Mouse (Mus musculus) heart, embryonic 10.5 days (tissue): Measurements from ENCODE around the gene Panx1. TPM values are rescaled to one million over a fixed set of nuclear protein-coding genes. Genes with fewer than 3 reads are reported as not detected.

ENCODE experiments used
- DNase-seq: peaks from one replicate; pipeline ENCODE4 v3.0.0-alpha.2; 2017; ENCODE audit warnings: low spot score
- H3K27ac ChIP-seq: fragments of 300-500 bp; sonication (generic); 2 replicates; pipeline ENCODE4 v1.5.1; 2016; ENCODE audit warnings: mild to moderate bottlenecking
- H3K27me3 ChIP-seq: fragments of 300-500 bp; sonication (generic); 2 replicates; pipeline ENCODE4 v1.6.1; 2016; ENCODE audit warnings: mild to moderate bottlenecking; ENCODE audit not compliant: poor library complexity, insufficient read depth, severe bottlenecking
- H3K36me3 ChIP-seq: fragments of 300-500 bp; sonication (generic); 2 replicates; pipeline ENCODE4 v1.6.1; 2016; ENCODE audit warnings: mild to moderate bottlenecking, moderate library complexity
- H3K4me1 ChIP-seq: fragments of 300-500 bp; sonication (generic); 2 replicates; pipeline ENCODE4 v1.6.1; 2016; ENCODE audit warnings: mild to moderate bottlenecking
- H3K4me3 ChIP-seq: fragments of 300-500 bp; sonication (generic); 2 replicates; pipeline ENCODE4 v1.5.1; 2016; ENCODE audit warnings: mild to moderate bottlenecking, moderate library complexity
- H3K9me3 ChIP-seq: fragments of 300-500 bp; sonication (generic); 2 replicates; pipeline ENCODE4 v1.6.1; 2016; ENCODE audit warnings: mild to moderate bottlenecking, moderate library complexity
- WGBS: fragments of 180-500 bp; shearing (Covaris S2); methylation state at CpG from one replicate; pipeline ENCODE4 v1.1.7; 2016; 5-methylcytosine and 5-hydroxymethylcytosine counted together
- polyA plus RNA-seq: library from polyadenylated mRNA; unstranded; fragments of >200 nt; fragmentation: Nextera tagmentation; extraction: Ambion mirVana; gene quantifications from 2 replicates; pipeline ENCODE4 v1.2.1, GENCODE M21; 2016

Panx1 gene
- polyA plus RNA-seq, 1 experiment from 2014 or later = 43.7 TPM

GRCm38 (mm10) chr9:15036405-15036804 lies 8.9 kb downstream of the Panx1 start:
- H3K4me1 ChIP-seq = peaks cover 3% of the 10 kb centered on the region; the same call in 1 of the 2 replicates
- WGBS = 93% methylated on average over 2 of the region's 2 CpGs

GRCm38 (mm10) chr9:15035979-15036378 lies 9.3 kb downstream of the Panx1 start:
- Histone ChIP-seq H3K36me3 (0 out of 2 replicates have a peak, but pooled peaks cover 7% of the 10 kb centered on the region), H3K27me3 (no peaks in the 10 kb centered on the region), H3K27ac (no peak overlapping the region), H3K9me3 (no peaks in the 10 kb centered on the region), H3K4me1 (peaks cover 3% of the 10 kb centered on the region; the same call in 1 of the 2 replicates), H3K4me3 (no peak overlapping the region)
- 94% methylated on average over 7 of the region's 7 CpGs for WGBS
- DNase-seq = no peak

More at GRCm38 (mm10) chr9:15036405-15036804, 8.9 kb downstream of the Panx1 start:
- no peak overlapping the region for H3K27ac ChIP-seq
- no peaks in the 10 kb centered on the region for H3K9me3 ChIP-seq
- no peak for DNase-seq
- H3K4me3 ChIP-seq = no peak overlapping the region
- 0 out of 2 replicates have a peak, but pooled peaks cover 6% of the 10 kb centered on the region for H3K36me3 ChIP-seq
- no peaks in the 10 kb centered on the region for H3K27me3 ChIP-seq

GRCm38 (mm10) chr9:15034546-15035273 lies 10.6 kb downstream of the Panx1 start:
- H3K27me3 ChIP-seq = no peaks in the 10 kb centered on the region

GRCm38 (mm10) chr9:15033568-15034160 lies 11.6 kb downstream of the Panx1 start:
- H3K9me3 ChIP-seq = no peaks in the 10 kb centered on the region
- no peak overlapping the region for H3K4me3 ChIP-seq
- H3K27me3 ChIP-seq = no peaks in the 10 kb centered on the region
- 0 out of 2 replicates have a peak, but pooled peaks cover 7% of the 10 kb centered on the region for H3K36me3 ChIP-seq
- no peak for DNase-seq
- peaks cover 7% of the 10 kb centered on the region; the same call in 1 of the 2 replicates for H3K4me1 ChIP-seq
- no peak overlapping the region for H3K27ac ChIP-seq
- 71% methylated on average over 5 of the region's 5 CpGs for WGBS

More at GRCm38 (mm10) chr9:15034546-15035273, 10.6 kb downstream of the Panx1 start:
- WGBS = 82% methylated on average over 7 of the region's 7 CpGs
- no peak overlapping the region for H3K27ac ChIP-seq
- peaks cover 3% of the 10 kb centered on the region; the same call in 1 of the 2 replicates for H3K4me1 ChIP-seq
- DNase-seq = no peak
- H3K4me3 ChIP-seq = no peak overlapping the region
- H3K9me3 ChIP-seq = no peaks in the 10 kb centered on the region
- H3K36me3 ChIP-seq = 0 out of 2 replicates have a peak, but pooled peaks cover 7% of the 10 kb centered on the region

- Histone ChIP-seq H3K4me1 (peaks cover 7% of the 10 kb centered on the region; the same call in 1 of the 2 replicates), H3K4me3 (no peak overlapping the region), H3K36me3 (0 out of 2 replicates have a peak, but pooled peaks cover 7% of the 10 kb centered on the region), H3K27ac (no peak overlapping the region), H3K27me3 (no peaks in the 10 kb centered on the region), H3K9me3 (no peaks in the 10 kb centered on the region)
- no peak for DNase-seq
- WGBS = 84% methylated on average over 4 of the region's 4 CpGs
These were observed 12.5 kb downstream of the Panx1 start for GRCm38 (mm10) chr9:15032797-15033196.

- Histone ChIP-seq H3K9me3 (no peaks in the 10 kb centered on the region), H3K27me3 (no peaks in the 10 kb centered on the region), H3K4me1 (0 out of 2 replicates have a peak, but pooled peaks cover 4% of the 10 kb centered on the region), H3K27ac (no peak overlapping the region), H3K36me3 (peaks cover 17% of the 10 kb centered on the region; the same call in 1 of the 2 replicates), H3K4me3 (no peak overlapping the region)
- DNase-seq = no peak
- 71% methylated on average over 8 of the region's 8 CpGs for WGBS
These were observed 14.5 kb downstream of the Panx1 start for GRCm38 (mm10) chr9:15030771-15031170.

- Histone ChIP-seq H3K36me3 (peaks cover 17% of the 10 kb centered on the region; the same call in 1 of the 2 replicates), H3K27me3 (no peaks in the 10 kb centered on the region), H3K4me1 (0 out of 2 replicates have a peak, but pooled peaks cover 4% of the 10 kb centered on the region), H3K27ac (no peak overlapping the region), H3K4me3 (no peak overlapping the region), H3K9me3 (no peaks in the 10 kb centered on the region)
- 46% methylated on average over 5 of the region's 5 CpGs for WGBS
- no peak for DNase-seq
These were observed 16.1 kb downstream of the Panx1 start for GRCm38 (mm10) chr9:15029025-15029727.

- 59% methylated on average over 3 of the region's 3 CpGs for WGBS
- Histone ChIP-seq H3K4me3 (no peak overlapping the region), H3K4me1 (0 out of 2 replicates have a peak, but pooled peaks cover 4% of the 10 kb centered on the region), H3K36me3 (peaks cover 17% of the 10 kb centered on the region; the same call in 1 of the 2 replicates), H3K9me3 (no peaks in the 10 kb centered on the region), H3K27me3 (no peaks in the 10 kb centered on the region), H3K27ac (no peak overlapping the region)
- DNase-seq = no peak
These were observed 17.6 kb downstream of the Panx1 start for GRCm38 (mm10) chr9:15027725-15028124.

- WGBS = 88% methylated on average over 1 of the region's 1 CpGs
- DNase-seq = no peak
These were observed 22.2 kb downstream of the Panx1 start for GRCm38 (mm10) chr9:15023049-15023448.

GRCm38 (mm10) chr9:15021156-15021555 lies 24.1 kb downstream of the Panx1 start:
- WGBS = 64% methylated on average over 9 of the region's 9 CpGs
- H3K36me3 ChIP-seq = peaks cover 14% of the 10 kb centered on the region

More at GRCm38 (mm10) chr9:15023049-15023448, 22.2 kb downstream of the Panx1 start:
- Histone ChIP-seq H3K36me3 (peaks cover 22% of the 10 kb centered on the region), H3K27me3 (no peaks in the 10 kb centered on the region), H3K4me1 (peaks cover 3% of the 10 kb centered on the region; the same call in 1 of the 2 replicates), H3K9me3 (no peaks in the 10 kb centered on the region), H3K4me3 (no peak overlapping the region), H3K27ac (no peak overlapping the region)

GRCm38 (mm10) chr9:15020561-15021080 lies 24.7 kb downstream of the Panx1 start:
- no peaks in the 10 kb centered on the region for H3K9me3 ChIP-seq
- 84% methylated on average over 5 of the region's 5 CpGs for WGBS

More at GRCm38 (mm10) chr9:15021156-15021555, 24.1 kb downstream of the Panx1 start:
- H3K4me1 ChIP-seq = peaks cover 3% of the 10 kb centered on the region; the same call in 1 of the 2 replicates
- no peak for DNase-seq
- H3K27me3 ChIP-seq = no peaks in the 10 kb centered on the region
- no peaks in the 10 kb centered on the region for H3K9me3 ChIP-seq
- H3K27ac ChIP-seq = no peak overlapping the region
- no peak overlapping the region for H3K4me3 ChIP-seq

GRCm38 (mm10) chr9:15018756-15019131 lies 26.5 kb downstream of the Panx1 start:
- peaks cover 3% of the 10 kb centered on the region for H3K4me1 ChIP-seq
- H3K36me3 ChIP-seq = peaks cover 12% of the 10 kb centered on the region
- DNase-seq = no peak
- no peaks in the 10 kb centered on the region for H3K27me3 ChIP-seq
- 82% methylated on average over 5 of the region's 5 CpGs for WGBS
- H3K4me3 ChIP-seq = no peak overlapping the region
- H3K27ac ChIP-seq = no peak overlapping the region
- no peaks in the 10 kb centered on the region for H3K9me3 ChIP-seq

More at GRCm38 (mm10) chr9:15020561-15021080, 24.7 kb downstream of the Panx1 start:
- Histone ChIP-seq H3K4me1 (peaks cover 3% of the 10 kb centered on the region; the same call in 1 of the 2 replicates), H3K36me3 (peaks cover 12% of the 10 kb centered on the region), H3K4me3 (no peak overlapping the region), H3K27ac (no peak overlapping the region), H3K27me3 (no peaks in the 10 kb centered on the region)
- DNase-seq = no peak
